Mouse (Mus musculus) heart, postnatal 25 days (tissue): Measurements from ENCODE around the gene Rfxap. TPM values are rescaled to one million over a fixed set of nuclear protein-coding genes. Genes with fewer than 3 reads are reported as not detected.
A peak's percentile ranks its signal among the peaks of the same experiment; 100 is the strongest.

ENCODE experiments used
- DNase-seq: peaks from one replicate; pipeline ENCODE4 v3.0.0; 2022; ENCODE audit warnings: low spot score
- intact Hi-C: fragments of 180-260 bp; cut with DNase I; formaldehyde crosslinking; loops from one replicate; pipeline ENCODE4 v1.15.1; 2025
- total RNA-seq, 2 experiments: library from RNA; stranded (reverse); gene quantifications; 2 replicates each; pipeline ENCODE4 v1.2.3; 2021

Rfxap gene
- 10 to 100 TPM; 20.4 to 23.8 TPM for total RNA-seq

GRCm38 (mm10) chr3:54807666-54808217, at the start of gene Rfxap:
TSS of gene Rfxap (minus strand) at chr3:54807791.
- peak; percentile 89 for DNase-seq
- intact Hi-C loops: loop anchor here (5.0 to 10.0 kb wide), 3 partner anchors 70 to 943 kb away; partner anchors contain the start of genes Alg5, Exosc8, Spg20 and Ufm1

DNA sequence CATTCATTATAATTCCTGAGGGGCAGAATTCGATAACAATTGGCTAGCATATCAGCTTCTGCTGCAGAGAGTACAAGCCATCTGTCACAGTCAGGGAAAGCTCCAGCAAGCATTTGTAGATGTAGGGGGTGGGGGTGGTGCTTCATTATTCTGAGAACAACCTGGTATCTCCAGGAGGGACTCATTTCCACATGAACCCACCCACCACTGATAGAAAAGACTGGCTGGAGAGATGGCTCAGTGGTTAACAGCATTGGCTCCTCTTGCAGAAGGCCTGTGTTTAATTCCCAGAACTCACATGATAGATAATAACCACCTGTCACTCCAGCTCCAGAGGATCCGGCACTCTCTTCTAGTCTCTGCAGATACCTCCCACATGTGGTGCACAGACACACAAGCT, 27.8 kb upstream of the Rfxap start:
- intact Hi-C loops: no loop called here
- no peak for DNase-seq

GRCm38 (mm10) chr3:54832491-54832890, 24.9 kb upstream of the Rfxap start:
- intact Hi-C loops: no loop called here
- no peak for DNase-seq

DNA sequence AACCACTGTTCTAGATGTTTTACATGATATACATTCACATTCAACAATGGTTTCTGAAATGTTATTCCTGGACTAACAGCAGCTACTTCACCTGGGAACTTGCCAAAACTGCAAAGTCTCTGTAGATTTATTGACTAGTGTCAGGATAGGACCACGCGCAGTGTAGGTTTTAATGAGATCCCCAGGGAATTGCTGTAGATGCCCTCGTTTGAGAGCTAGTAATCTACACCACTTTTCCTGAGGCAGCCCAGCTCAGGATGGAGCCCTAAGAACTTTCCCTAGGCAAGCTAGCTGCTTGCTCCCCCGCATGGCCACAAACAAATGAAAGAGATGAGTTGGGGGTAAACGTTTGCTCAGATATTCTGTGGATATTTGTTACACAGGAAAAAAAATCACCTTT, 14.9 kb upstream of the Rfxap start:
- intact Hi-C loops: no loop called here

DNA sequence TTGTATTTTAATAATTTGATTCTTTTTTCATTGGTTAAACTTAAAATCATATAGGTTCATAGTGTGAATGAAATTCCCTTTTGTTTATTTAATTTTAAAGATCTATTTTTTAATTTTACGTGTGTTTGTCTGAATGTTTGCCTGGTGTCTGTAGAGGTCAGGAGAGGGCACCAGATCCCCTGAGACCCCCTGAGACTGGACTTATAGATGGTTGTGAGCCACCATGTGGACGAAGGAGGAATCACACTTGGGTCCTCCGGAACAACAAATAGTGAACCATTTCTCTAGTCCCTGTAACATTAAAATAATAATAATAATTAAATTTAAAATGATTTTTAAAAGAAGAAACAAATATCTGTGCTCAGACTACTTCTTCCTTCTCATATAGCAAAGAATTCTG, 7.7 kb upstream of the Rfxap start:
- intact Hi-C loops: no loop called here
- no peak for DNase-seq

More for the DNA sequence above, 14.9 kb upstream of the Rfxap start:
- no peak for DNase-seq

- intact Hi-C loops: no loop called here
- no peak for DNase-seq
Observed at GRCm38 (mm10) chr3:54814622-54815021, 7.0 kb upstream of the Rfxap start.

DNA sequence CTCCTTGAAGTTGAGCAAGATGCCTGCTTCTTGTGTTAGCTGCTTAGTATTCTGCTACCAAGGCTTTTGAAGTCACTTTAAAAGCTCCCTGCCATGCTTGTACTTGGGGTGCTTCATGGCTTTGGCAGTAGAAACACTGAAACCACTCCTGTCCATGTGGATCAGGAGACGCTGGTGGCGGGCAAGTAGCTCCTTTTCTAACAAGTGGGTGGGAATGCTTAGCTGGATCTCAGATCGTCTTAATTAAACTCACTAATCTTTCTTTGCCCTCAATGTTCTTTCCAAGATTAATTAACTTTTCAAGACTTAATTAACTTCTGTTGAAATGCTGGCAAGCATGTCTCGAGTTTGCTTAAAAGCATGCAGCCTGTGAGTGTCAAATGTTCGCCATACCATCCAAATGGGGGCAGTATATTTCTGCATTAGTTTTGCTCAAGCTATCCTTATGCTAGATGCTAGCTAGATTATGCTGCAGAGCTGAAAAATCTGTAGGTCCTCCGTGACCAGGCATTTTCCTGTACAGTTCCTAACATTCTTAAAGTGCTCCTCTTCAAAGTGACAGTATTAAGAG, 5.9 kb upstream of the Rfxap start:
- no peak for DNase-seq
- intact Hi-C loops: loop anchor here (2.0 kb wide), 1 partner anchor 249 kb away; no protein-coding TSS in a partner anchor

DNA sequence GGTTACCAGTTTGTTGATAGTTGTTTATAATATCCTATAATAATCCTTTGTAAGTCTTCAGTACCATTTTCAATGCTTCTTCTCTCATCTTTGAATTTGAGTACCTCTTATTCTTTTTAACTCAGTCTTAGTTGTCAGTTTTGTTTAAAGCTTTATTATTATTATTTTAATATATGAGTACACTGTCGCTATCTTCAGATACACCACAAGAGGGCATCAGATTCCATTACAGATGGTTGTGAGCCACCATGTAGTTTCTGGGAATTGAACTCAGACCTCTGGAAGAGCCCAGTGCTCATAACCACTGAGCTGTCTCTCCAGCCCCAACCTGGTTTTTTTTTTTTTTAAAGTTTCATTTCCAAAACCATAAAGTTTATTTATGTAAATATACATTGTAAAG, 4.0 kb upstream of the Rfxap start:
- no peak for DNase-seq
- intact Hi-C loops: loop anchor here (2.0 kb wide), 1 partner anchor 251 kb away; no protein-coding TSS in a partner anchor

GRCm38 (mm10) chr3:54809111-54809510, 1.5 kb upstream of the Rfxap start:
- intact Hi-C loops: loop anchor here (5.0 to 10.0 kb wide), 3 partner anchors 72 to 944 kb away; partner anchors contain the start of genes Alg5, Exosc8, Spg20 and Ufm1
- DNase-seq: no peak

GRCm38 (mm10) chr3:54807061-54807661, 430 bp downstream of the Rfxap start:
- intact Hi-C loops: loop anchor here (5.0 to 10.0 kb wide), 3 partner anchors 70 to 942 kb away; partner anchors contain the start of genes Alg5, Exosc8, Spg20 and Ufm1
- DNase-seq: no peak

- intact Hi-C loops: loop anchor here (10.0 kb wide), 1 partner anchor 939 kb away; the partner anchor contains the start of gene Ufm1
Observed at GRCm38 (mm10) chr3:54803713-54804112, 3.9 kb downstream of the Rfxap start.

GRCm38 (mm10) chr3:54797211-54797610, 10.4 kb downstream of the Rfxap start:
- intact Hi-C loops: no loop called here
- no peak for DNase-seq

More at GRCm38 (mm10) chr3:54803713-54804112, 3.9 kb downstream of the Rfxap start:
- DNase-seq: no peak

- intact Hi-C loops: no loop called here
- no peak for DNase-seq
Observed at GRCm38 (mm10) chr3:54795806-54796205, 11.8 kb downstream of the Rfxap start.

DNA sequence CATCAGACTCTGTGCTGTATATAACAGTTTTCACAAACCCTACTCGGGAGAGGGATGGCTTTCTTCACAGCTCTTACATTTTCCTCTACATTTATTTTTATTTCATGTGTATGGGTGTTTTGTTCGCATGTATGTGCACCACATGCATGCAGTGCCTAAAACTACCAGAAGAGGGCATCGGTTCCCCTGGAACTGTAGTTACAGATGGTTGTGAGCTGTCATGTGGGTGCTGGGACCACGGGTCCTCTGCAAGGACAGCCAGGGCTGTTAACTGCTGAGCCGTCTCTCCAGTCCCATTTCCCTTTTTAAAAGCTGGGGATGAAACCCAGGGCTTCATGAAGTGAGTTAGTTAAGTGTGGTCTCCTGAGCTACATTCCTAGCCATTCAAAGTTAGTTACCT, 12.2 kb downstream of the Rfxap start:
- no peak for DNase-seq
- intact Hi-C loops: no loop called here

DNA sequence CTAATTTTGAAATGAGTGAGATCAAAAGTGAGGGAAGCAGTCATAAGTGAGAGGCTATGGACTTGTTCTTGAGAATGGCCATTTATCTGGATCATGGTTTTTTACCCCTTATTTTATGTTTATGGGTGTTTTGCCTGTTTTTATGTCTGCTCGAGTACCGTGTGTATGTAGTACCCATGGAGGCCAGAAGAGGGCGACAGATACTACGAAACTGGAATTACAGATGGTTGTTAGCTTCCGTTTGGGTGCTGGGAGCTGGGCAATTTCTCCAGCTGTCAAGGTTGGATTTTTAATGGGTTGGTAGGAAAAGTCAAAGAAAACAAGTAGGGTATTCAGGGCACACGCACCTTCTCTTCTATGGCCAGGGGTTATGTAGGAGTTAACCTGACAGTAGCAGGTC, 13.8 kb downstream of the Rfxap start:
- no peak for DNase-seq
- intact Hi-C loops: no loop called here

- no peak for DNase-seq
Observed at GRCm38 (mm10) chr3:54791822-54792677, 15.5 kb downstream of the Rfxap start.

DNA sequence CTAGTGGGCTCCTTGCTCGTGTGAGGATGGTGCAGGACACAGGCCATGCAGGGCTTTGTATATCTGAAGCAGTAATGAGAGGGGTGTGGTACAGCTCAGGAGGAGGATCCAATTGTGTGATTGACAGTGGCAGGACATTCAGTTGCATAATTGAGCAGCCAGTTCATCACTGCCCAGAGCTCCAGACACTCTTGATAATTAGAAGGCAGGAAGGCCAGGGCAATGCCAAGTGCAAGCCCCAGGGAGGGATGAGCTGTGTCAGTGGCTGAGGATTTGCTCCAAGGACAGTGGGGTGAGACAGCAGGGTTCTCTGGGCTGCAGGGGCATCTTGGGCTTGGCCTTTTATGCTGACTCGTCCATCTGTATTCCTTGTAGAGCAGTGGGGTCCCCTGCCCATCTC, 17.0 kb downstream of the Rfxap start:
- intact Hi-C loops: no loop called here
- DNase-seq: no peak

More at GRCm38 (mm10) chr3:54791822-54792677, 15.5 kb downstream of the Rfxap start:
- intact Hi-C loops: no loop called here

GRCm38 (mm10) chr3:54775989-54776631, 31.5 kb downstream of the Rfxap start:
- DNase-seq: no peak
- intact Hi-C loops: no loop called here

DNA sequence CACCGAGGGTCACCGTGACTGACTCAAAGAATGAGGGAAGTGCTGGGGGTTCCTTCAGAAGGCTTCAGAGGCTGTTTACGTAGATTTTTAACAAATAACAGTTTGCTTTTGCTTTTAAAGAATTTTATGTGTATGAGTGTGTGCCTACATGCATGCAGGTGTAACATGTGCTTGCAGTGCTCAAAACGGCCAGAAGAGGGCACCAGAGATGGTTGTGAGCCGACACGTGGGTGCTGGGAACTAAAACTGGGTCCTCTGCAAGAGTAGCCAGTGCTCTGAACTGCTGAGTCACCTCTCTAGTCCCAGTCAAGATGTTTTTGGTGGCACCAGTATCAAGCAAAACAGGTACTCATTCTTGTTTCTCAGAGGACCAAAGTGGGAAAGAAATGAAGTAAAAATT, 34.0 kb downstream of the Rfxap start:
- no peak for DNase-seq
- intact Hi-C loops: no loop called here
